Mouse (Mus musculus) T-helper 2 cell (primary cell): ENCODE results near the gene Cib4.

Experiments used
- in situ Hi-C: fragments of 300-600 bp; cut with MboI, MseI; formaldehyde crosslinking; loops from one replicate; pipeline ENCODE4 v1.15.1; 2025; ENCODE audit warnings: high pct_unique_total_duplicates

Cib4 gene

DNA sequence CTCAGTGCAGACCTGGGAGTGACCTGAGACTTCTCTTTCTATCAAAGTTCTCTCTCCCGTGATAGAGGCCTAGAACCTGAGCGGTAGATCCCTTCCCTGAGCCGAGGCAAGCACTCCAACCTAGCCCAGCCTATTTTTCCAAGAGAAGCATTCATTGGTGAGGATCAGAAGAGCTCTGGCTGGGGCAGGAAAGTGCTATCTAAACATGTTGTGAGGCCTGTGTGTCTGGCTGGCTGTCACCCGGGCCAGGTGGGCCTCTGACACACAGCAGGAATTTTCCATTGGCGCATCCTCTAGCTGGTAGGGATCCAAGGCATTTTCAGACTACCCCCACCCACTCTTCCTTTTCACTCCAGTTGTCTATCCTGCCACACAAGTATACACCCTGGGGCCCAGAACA is 26.2 kb upstream of the Cib4 start:
- in situ Hi-C loops: no loop called here

DNA sequence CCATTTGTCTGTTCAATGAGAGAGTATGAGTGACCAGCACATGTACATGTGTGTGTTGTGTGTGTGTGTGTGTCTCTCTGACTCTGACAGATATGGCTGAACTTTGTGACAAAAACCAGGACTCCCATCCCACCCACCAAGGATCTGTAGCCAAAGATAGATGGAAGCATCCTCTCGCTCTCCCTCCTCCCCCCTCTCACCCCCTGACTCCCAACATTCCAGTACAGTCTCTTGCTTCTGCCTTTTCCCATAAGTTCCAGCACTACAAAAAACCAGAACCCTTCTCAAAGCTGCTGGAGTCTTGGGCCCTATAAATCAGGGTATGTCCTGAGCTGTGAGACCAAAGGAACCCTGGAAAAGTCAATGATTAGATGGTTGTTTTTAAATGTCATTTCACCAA is 22.8 kb upstream of the Cib4 start:
- in situ Hi-C loops: no loop called here

DNA sequence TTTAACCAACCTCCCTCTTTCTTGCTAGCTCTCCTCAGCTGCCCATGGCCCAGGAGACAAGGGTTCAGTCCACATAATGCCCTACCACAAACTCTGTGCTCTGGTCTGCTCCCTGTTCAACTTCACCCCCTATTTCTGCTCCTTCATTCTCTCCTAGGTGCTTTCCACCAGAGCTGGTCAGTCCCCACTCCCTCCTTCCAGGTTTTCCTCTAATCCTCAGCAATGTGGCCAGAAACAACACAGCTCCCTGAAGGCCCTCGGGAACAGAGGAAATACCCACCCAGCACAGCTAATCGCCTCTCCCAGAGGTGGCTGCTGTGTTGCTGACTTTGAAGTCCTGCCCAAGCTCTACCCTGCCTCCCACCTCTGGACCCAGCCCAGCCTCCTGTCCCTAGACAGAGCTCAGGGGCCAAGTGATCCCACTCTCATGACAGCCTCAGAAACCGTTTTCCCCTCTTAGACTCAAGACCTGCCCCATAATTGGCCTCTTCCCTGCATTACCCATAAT is 14.4 kb upstream of the Cib4 start:
- in situ Hi-C loops: loop anchor here (5.0 to 10.0 kb wide), 2 partner anchors 88 to 1195 kb away; no protein-coding TSS in a partner anchor

DNA sequence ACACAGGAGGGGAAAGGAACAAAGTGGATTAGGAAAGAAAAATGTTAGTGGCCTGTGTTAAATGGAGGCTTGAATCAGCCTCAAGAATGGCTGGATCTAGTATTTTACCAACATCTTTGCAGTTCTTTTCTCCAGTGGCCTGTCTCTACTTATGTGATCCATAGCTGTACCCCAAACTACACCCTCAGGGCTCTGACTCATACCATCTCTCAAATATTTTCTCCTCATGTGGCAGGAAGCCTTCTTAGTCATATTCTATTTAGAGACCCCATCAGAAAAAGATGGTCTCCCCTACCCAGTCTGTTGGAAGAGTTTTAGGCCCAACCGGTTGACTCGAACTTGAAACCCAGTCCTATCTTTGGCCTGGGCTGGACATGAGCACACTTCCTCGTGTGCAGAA is 13.8 kb upstream of the Cib4 start:
- in situ Hi-C loops: loop anchor here (10.0 kb wide), 1 partner anchor 1195 kb away; no protein-coding TSS in a partner anchor

DNA sequence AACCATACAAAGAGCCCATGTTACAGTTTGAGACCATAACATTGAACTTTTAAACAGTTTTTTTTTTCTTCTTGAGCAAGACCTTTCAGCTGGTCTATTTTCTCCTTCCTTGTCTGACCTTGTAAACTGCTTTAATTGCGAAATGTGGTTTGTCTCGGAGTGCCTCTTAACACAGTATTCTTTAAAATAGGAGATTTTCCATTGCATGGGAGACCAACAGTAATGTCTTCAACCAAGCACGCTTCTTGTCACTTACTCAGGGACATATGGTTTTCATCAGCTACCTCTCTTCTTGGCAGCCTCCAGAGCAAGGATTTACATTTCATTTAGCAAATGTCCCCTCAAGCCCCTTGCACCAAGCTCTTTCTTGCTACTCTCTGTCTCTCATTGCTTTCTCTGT is 10.6 kb upstream of the Cib4 start:
- in situ Hi-C loops: loop anchor here (10.0 kb wide), 1 partner anchor 1199 kb away; no protein-coding TSS in a partner anchor

DNA sequence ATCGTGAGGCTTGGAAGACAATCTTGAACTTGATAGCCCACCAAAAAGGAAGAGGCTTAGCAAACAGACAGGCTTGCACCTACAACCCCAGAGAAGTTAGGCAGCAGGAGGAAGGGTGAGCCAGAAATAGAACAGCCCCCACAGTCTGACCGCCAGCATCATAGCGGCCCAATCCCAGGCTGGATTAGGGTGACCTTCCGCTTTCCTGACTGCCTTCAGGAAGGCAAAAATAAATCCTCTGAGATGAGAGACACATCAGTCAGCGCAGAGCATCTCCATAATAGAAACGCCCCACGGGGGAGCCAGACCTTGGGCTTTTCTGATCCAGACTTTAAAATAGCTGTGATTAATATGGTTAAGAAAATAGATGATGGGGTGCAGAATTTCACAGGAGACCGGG is 9.3 kb upstream of the Cib4 start:
- in situ Hi-C loops: loop anchor here (10.0 kb wide), 1 partner anchor 1200 kb away; no protein-coding TSS in a partner anchor

DNA sequence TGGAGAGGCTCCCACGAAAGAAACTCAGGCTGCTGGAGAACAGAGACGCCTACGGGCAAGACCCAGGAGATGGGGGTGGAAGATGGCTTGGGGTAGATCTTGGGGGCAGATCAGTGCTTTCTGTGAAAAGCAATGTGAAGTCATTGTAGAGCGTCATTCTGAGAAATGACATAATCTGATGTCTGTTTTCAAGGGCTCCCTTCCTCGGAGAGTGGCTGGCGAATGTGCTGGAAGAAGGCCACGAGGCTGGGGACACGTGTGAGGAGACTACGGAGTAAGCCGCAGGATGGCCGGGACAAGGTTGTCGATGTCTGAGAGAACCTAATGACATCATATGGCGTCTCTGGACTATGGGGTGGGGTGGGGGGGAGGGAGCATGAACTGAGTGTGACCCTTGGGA is 8.3 kb upstream of the Cib4 start:
- in situ Hi-C loops: loop anchor here (10.0 kb wide), 1 partner anchor 1201 kb away; no protein-coding TSS in a partner anchor

DNA sequence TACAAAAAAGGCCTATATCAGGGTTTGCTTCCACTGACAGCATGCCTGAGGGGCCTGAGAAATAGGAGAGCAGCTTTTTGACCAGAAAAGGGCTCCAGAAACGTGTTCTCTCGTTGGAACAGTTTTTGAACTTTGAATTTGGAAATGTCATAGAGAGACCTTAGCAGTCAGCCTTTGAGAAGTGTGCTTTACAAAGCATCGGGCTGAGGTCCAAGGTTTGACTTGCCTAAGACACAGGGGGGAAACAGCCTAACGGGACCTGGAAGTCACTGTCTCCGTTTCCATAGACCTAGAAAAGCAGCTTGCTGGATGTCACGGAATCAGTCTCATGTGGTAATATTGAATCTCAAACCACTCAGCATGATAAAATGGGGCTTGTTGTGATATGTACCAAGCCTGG is 6.4 kb upstream of the Cib4 start:
- in situ Hi-C loops: loop anchor here (10.0 kb wide), 1 partner anchor 1203 kb away; no protein-coding TSS in a partner anchor

DNA sequence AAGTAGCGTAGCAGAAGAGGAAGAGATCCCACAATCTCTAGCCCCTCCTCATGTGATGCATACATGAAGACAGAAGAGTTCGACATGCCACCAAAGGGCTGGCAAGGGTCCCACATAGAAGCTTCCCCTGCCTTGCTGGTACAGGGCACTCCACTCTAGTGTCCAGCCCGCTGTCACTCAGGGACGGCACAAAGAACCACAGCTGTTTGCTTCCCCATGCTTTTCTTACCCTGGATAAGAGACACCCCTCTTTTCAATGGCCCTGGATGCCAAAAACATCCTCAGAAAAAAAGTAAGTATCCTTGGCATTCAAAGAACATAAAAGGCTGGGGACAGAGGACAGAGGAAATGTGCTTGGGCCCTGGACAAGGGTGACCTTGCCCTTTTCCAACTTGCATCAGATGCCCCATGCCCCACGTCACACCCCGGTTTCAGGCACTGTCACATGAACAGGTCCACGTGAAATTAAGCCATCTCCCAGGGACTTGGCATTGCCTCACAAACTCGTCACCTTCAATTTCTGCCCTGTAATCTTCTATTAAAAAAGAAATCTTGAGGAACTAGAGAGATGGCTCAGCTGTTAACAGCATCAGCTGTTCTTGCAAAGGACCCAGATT is 5.5 kb upstream of the Cib4 start:
- in situ Hi-C loops: loop anchor here (10.0 kb wide), 1 partner anchor 1204 kb away; no protein-coding TSS in a partner anchor

DNA sequence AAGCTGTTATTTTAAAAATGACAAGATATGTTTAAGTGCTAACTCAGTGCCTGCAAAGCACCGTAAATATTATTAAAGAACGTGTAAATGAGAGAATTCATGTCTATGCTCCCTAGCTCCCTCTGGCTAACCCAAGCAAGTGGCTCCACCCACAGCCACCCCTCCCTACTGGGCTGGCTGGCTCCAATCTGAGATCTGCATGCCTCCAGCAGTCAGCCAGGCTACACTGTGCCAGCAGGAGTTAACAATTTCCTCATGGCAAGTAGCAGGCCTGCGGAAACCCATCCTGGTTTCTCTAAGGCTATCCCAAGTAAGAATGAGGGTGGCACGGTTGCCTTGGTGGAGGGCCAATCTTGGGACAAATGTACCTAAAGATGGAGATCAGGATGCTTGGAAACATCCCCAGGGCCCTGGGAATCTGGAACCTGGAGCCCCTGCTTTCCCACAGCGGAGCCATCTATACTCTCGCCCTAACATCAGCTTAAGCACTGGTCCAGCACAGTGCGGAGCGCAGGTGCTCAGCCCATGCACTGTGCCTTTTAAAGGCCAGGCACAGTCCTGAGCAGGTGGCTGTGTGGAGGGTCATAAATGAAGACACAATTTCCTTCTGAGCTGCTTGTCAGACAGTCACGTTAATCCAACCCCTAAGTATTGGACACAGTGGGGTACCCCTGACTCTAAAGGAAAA is 4.8 kb upstream of the Cib4 start:
- in situ Hi-C loops: loop anchor here (10.0 kb wide), 1 partner anchor 1204 kb away; no protein-coding TSS in a partner anchor

DNA sequence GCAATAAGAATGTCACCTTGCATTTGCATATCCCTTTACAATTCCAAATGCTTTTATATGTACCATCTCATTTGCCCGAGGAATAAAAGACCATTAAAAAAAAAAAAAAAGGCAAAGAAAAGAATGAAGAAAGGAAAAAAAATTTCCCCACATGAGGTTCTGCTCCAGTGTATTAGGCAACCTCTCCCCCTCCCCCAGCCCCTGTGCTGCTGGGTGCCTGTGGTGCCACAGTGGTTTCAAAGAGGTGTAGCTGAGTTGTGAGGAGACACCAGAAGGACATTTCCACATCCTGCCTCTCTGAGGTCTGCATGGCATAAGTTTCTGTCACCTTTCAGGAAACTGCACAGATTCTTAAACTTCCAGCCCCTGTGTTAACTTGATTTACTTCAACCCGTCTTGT is 3.0 kb upstream of the Cib4 start:
- in situ Hi-C loops: no loop called here

DNA sequence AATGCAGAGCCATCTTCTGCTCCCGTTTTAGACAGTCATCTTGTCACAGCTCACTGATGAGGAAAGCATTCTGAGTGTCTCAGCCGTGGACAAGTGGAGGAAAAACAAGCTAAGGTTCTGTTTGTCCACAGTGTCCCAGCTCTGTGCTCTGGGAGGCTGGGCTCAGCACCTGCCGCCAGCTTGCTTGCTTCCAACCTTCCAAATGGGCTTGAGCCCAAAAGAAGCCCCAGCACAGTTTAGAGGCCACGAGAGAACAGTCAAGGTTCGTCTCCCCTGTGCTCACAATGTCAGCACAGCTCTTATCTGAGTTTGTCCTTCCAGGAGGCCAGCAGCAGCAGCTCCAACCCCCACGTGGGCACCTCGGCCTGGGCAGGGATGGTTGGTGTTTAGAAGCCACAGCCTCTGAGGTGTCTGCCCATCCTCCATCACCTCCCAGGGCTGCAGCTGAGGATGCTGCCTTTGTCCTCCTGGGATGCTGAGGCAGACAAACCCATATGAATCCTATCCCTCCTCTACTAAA is 9.5 kb downstream of the Cib4 start:
- in situ Hi-C loops: no loop called here

DNA sequence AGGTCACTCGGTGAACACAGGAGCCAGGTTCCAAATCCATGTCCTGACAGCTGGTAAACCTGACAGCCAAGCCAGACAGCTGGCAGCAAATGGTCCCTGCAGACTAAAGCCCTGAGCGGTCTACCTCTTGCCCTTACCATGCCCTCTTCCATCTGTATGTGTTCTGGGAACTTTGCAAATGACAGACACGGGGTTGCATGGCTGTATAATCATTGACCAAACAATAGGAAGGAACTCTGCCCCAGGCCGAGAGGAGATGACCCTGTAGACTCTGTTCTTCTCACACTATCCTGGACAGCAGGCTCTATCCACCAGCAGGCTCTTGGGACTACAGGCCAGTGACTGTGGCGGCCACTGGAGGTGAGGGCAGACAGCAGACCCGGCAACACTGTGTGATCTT is 11.0 kb downstream of the Cib4 start:
- in situ Hi-C loops: no loop called here

DNA sequence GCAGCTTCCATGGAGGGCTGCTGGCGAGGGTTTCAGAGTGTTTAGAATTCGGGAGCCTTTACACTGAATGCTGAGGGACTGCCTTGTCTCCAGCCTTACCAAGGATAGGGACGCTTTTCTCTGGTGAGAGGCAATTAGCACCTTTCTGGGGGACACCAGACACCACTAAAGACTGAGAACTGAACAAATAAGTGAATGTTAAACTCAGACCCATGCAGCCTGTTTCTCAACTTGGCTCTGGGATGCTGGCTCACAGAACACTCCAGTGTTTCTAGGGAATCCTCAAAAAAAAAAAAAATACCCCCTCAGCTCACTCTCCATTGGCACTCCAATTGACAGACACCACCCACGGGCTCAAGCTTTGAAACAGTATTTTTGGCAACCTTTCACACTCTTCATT is 16.7 kb downstream of the Cib4 start:
- in situ Hi-C loops: no loop called here

DNA sequence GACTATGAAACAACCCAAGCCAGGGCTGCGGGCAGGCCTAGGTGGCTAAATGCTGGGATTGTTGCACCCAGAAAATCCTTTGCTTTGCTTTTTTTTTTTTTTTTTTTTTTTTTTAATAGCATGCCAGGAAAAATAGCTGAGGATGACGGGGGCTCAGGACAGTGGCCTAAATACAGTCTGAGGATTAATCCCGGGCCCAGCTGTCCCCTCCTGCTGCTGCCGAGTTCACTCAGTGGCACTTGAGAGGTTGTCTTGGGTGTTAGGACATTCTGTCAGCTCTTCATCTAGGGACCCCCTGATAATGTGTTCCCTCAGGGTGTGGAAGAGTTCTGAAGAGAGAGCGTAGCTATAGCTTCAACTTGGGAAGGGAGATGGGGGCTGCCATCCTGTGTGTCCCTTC is 18.5 kb downstream of the Cib4 start:
- in situ Hi-C loops: no loop called here

DNA sequence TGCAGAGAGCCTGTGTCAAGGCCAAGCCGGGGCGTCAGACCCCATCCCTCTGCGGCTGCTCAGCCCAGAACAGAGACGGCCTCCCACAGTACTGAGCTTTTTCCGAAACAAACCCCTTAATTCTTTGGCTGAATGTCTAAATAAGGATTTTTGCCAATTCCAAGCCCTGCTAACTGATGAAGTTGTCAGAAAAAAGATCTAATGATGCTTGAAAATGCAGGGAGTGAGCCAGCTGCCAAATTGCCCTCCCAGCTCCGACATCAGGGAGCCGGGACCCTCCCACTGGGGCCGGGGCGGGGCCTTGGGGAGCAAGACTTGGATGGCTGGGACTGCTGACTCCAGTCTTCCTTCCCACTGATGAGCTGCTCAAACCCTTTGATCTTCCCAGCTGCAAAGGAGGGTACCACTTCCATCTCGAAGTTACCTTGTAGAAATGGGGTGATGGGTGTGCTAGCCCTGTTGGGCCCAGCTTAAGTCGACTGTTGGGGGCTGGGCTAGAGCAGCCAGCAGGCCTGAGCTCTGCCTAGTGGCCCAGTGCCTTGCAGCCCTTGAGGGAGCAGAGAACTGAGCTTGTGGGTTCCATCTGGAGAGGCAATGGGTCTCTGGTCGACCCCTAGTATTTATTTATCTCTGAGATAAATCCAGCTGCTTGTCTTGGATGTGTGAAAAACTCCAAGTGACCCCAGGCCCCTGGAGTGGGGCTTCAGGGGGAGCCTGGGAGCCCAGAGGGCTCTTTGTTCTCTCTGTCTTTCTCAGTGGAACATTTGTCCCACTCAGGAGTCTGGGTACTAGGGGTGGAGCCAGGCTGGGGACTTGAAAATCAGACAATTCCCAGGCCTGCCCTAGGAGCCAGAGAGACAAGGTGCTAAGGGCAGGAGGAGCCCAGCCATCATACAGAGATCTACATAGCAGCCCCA is 19.5 kb downstream of the Cib4 start:
- in situ Hi-C loops: no loop called here

DNA sequence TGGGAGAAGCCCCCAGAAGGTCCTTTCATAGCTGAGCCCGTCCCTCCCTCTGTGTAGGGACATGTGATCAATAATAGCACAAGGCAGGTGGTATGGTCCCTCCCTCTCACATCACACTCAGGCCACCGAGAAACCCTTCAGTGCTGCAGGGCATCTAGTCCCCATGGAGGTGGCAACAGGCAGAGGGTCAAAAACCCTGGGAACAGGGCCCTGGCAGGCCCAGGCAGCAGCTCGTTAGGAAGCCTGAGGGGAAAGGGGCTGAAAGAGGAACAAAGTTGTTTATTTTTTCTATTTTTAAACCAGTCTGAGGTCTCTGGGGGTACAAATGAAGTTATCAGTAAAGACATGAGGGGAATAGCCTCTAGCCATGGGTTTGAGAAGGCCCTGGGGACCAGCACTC is 21.4 kb downstream of the Cib4 start:
- in situ Hi-C loops: no loop called here

DNA sequence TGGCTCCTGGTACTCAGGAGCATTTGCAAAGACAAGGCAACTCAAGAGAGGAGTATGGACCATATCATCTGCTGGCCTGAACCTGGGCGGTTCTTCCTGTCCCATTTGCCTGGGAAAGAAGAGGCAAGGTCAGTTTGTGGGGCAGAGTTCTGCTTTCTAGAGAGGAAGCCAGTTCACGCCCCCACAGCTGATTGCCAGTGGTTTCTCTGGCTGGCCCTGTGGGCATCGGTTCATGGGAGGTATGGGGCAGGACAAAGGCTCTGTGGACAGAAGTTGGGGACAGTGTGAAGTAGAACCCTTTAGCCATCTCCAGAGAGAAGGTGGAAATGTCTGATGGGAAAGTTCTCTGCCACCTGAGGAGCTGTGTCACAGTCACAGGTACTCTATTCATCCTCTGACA is 22.5 kb downstream of the Cib4 start:
- in situ Hi-C loops: no loop called here

DNA sequence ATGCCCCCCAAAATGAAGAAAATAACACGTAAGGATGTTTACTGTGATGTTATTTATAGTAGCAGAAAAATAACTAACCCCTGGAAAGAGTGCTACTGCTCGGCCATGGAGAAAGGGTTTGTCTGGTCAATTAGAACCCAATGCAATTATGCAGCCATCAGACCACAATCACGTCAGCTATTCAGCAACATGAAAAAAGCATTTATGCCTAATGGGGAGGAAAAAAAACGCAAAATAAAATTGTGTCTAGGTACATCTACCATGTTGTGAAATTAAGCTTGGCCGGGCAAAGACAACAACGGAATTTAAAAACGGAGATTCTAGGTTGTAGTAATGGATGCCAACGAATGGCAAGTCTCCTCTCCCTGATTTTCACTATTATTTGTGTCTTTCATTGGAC is 23.2 kb downstream of the Cib4 start:
- in situ Hi-C loops: no loop called here

DNA sequence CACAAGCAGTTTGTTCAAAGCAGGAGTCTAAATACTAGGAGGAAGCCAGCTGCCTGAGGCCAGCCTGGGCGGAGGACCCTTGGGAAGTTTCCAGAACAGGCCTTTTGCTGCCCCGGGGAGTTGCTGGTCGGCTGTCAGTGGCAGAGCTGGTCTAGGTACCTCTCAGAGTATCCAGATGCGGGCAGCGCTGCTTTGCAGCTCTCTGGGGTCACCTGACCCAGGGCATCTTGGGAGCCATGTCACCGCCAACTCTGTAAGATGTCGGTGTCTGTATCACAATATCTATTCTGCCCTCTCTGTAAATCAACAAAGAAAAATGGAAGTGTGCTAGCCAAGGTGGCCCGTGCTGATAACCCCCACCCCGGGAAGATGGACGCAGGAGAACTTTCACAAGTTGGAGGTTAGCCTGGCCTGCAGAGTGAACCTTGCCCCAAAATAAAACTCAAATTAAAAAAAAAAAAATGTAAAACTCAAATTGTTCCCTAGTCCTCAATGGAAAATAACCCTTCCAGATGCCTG is 25.4 kb downstream of the Cib4 start:
- in situ Hi-C loops: no loop called here

DNA sequence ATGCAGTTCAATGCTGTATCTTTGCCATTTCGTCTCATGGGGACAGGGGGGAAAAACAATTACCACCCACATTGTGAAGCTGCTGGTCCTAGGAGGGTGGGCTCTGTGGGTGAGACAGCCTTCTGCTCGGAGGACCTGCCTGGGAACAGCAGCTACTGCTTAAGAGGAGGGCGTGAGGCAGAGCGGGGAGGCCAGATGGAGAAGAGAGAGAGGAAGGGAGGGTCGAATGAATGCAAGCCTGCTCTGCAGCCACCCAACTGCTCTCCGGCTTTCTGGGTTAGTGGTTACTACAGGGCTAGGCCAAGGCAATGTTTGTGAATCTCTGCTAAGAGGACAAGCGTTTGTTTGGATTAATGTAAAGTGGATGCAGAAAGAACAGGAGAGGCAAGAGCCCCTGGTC is 26.1 kb downstream of the Cib4 start:
- in situ Hi-C loops: loop anchor here (5.0 kb wide), 1 partner anchor 118 kb away; no protein-coding TSS in a partner anchor
